Mouse (Mus musculus) urinary bladder, postnatal 25 days (tissue): ENCODE measurements around the gene Gpm6b.

Experiments used
- DNase-seq: peaks from one replicate; pipeline ENCODE4 v3.0.0; 2022; ENCODE audit warnings: low spot score

Gene Gpm6b

GRCm38 (mm10) chrX:166304355-166304754, 65.6 kb downstream of the Gpm6b start:
- no peak for DNase-seq

GRCm38 (mm10) chrX:166307437-166308222, 68.9 kb downstream of the Gpm6b start:
- no peak for DNase-seq

GRCm38 (mm10) chrX:166308798-166309197, 70.1 kb downstream of the Gpm6b start:
- no peak for DNase-seq

GRCm38 (mm10) chrX:166315251-166315650, 76.5 kb downstream of the Gpm6b start:
- no peak for DNase-seq

- DNase-seq, result no peak
Observed at GRCm38 (mm10) chrX:166316552-166317375, 78.1 kb downstream of the Gpm6b start.

GRCm38 (mm10) chrX:166317376-166317679, 78.6 kb downstream of the Gpm6b start:
- DNase-seq, result no peak

- no peak for DNase-seq
Observed at GRCm38 (mm10) chrX:166323226-166323625, 84.5 kb downstream of the Gpm6b start.

- DNase-seq, result no peak
Observed at GRCm38 (mm10) chrX:166327621-166328020, 88.9 kb downstream of the Gpm6b start.

GRCm38 (mm10) chrX:166328219-166328901, 89.6 kb downstream of the Gpm6b start:
- no peak for DNase-seq

- DNase-seq, result no peak
Observed at GRCm38 (mm10) chrX:166328904-166329451, 90.3 kb downstream of the Gpm6b start.

GRCm38 (mm10) chrX:166334516-166335136, 95.9 kb downstream of the Gpm6b start:
- DNase-seq, result no peak

- no peak for DNase-seq
Observed at GRCm38 (mm10) chrX:166338353-166338752, 99.6 kb downstream of the Gpm6b start.

GRCm38 (mm10) chrX:166338784-166339520, 100.2 kb downstream of the Gpm6b start:
- no peak for DNase-seq

- no peak for DNase-seq
Observed at GRCm38 (mm10) chrX:166339911-166340310, 101.2 kb downstream of the Gpm6b start.

GRCm38 (mm10) chrX:166341795-166342194, 103.1 kb downstream of the Gpm6b start:
- no peak for DNase-seq

GRCm38 (mm10) chrX:166344228-166345015, 105.7 kb downstream of the Gpm6b start:
- no peak for DNase-seq

- no peak for DNase-seq
Observed at GRCm38 (mm10) chrX:166348086-166348485, 109.4 kb downstream of the Gpm6b start.

GRCm38 (mm10) chrX:166348634-166349033, 109.9 kb downstream of the Gpm6b start:
- no peak for DNase-seq

GRCm38 (mm10) chrX:166351790-166352189, 113.1 kb downstream of the Gpm6b start:
- peak; percentile 37 for DNase-seq

GRCm38 (mm10) chrX:166353412-166353811, 114.7 kb downstream of the Gpm6b start:
- no peak for DNase-seq
